Mouse (Mus musculus): ENCODE data around the gene Gadd45b. TPM values are rescaled to one million over a fixed set of nuclear protein-coding genes. Genes with fewer than 3 reads are reported as not detected.

The Gadd45b gene
- total and polyA plus RNA-seq, 2 experiments from 2014 or later, result 5.0 to 7.3 TPM

- Histone ChIP-seq H3K4me3 (ENCODE audit: low read depth, low read length) (no peak overlapping the region), H3K27ac (ENCODE audit: low read depth, low read length) (no peak overlapping the region), H3K4me2 (ENCODE audit: low read depth, low read length, poor library complexity, severe bottlenecking) (no peak overlapping the region), H3K9me3 (ENCODE audit: low read length) (no peaks in the 10 kb centered on the region), H3K27me3 (ENCODE audit: insufficient read depth, low read length) (no peaks in the 10 kb centered on the region), H3K9ac (replicated peaks; ENCODE audit: low read length, poor library complexity, severe bottlenecking) (no peak overlapping the region), H3K36me3 (ENCODE audit: insufficient read depth, low read length) (no peaks in the 10 kb centered on the region), H3K4me1 (ENCODE audit: insufficient read depth, low read length) (no peaks in the 10 kb centered on the region)
- ATAC-seq (ENCODE audit: low FRiP score) (no peak), DNase-seq (ENCODE audit: low spot score) (no peak)
- WGBS, result 66% methylated on average over 13 of the region's 13 CpGs
- no peak for TF ChIP-seq CTCF (IDR thresholded peaks at IDR 0.05)
These were observed 24.5 kb downstream of the Gadd45b start for GRCm38 (mm10) chr10:80954415-80954814.

GRCm38 (mm10) chr10:80954843-80955242, 25.0 kb downstream of the Gadd45b start:
- Histone ChIP-seq H3K4me3 (ENCODE audit: low read depth, low read length) (no peak overlapping the region), H3K36me3 (ENCODE audit: insufficient read depth, low read length) (no peaks in the 10 kb centered on the region), H3K9ac (replicated peaks; ENCODE audit: low read length, poor library complexity, severe bottlenecking) (no peak overlapping the region), H3K4me2 (ENCODE audit: low read depth, low read length, poor library complexity, severe bottlenecking) (no peak overlapping the region), H3K27me3 (ENCODE audit: insufficient read depth, low read length) (no peaks in the 10 kb centered on the region), H3K9me3 (ENCODE audit: low read length) (no peaks in the 10 kb centered on the region), H3K27ac (ENCODE audit: low read depth, low read length) (no peak overlapping the region), H3K4me1 (ENCODE audit: insufficient read depth, low read length) (no peaks in the 10 kb centered on the region)
- DNase-seq (ENCODE audit: low spot score) (no peak), ATAC-seq (ENCODE audit: low FRiP score) (no peak)
- WGBS, result 57% methylated on average over 6 of the region's 6 CpGs
- no peak for TF ChIP-seq CTCF (IDR thresholded peaks at IDR 0.05)

GRCm38 (mm10) chr10:80955536-80955935, 25.7 kb downstream of the Gadd45b start:
- H3K9me3 ChIP-seq (ENCODE audit: low read length), result no peaks in the 10 kb centered on the region
- ATAC-seq (ENCODE audit: low FRiP score), result no peak
- peak; percentile 84 for TF ChIP-seq CTCF (IDR thresholded peaks at IDR 0.05)
- no peak overlapping the region for H3K27ac ChIP-seq (ENCODE audit: low read depth, low read length)
- no peaks in the 10 kb centered on the region for H3K27me3 ChIP-seq (ENCODE audit: insufficient read depth, low read length)
- DNase-seq (ENCODE audit: low spot score), result peak; percentile 76
- WGBS, result 26% methylated on average over 9 of the region's 9 CpGs
- no peaks in the 10 kb centered on the region for H3K36me3 ChIP-seq (ENCODE audit: insufficient read depth, low read length)
- no peak overlapping the region for H3K4me2 ChIP-seq (ENCODE audit: low read depth, low read length, poor library complexity, severe bottlenecking)
- H3K4me3 ChIP-seq (ENCODE audit: low read depth, low read length), result no peak overlapping the region
- no peak overlapping the region for H3K9ac ChIP-seq (replicated peaks; ENCODE audit: low read length, poor library complexity, severe bottlenecking)
- H3K4me1 ChIP-seq (ENCODE audit: insufficient read depth, low read length), result no peaks in the 10 kb centered on the region

GRCm38 (mm10) chr10:80956385-80956784, 26.5 kb downstream of the Gadd45b start:
- no peak overlapping the region for H3K4me2 ChIP-seq (ENCODE audit: low read depth, low read length, poor library complexity, severe bottlenecking)
- no peak for TF ChIP-seq CTCF (IDR thresholded peaks at IDR 0.05)
- DNase-seq (ENCODE audit: low spot score) (no peak), ATAC-seq (ENCODE audit: low FRiP score) (no peak)
- H3K9me3 ChIP-seq (ENCODE audit: low read length), result no peaks in the 10 kb centered on the region
- WGBS, result 96% methylated on average over 8 of the region's 8 CpGs
- H3K36me3 ChIP-seq (ENCODE audit: insufficient read depth, low read length), result no peaks in the 10 kb centered on the region
- no peaks in the 10 kb centered on the region for H3K27me3 ChIP-seq (ENCODE audit: insufficient read depth, low read length)
- H3K27ac ChIP-seq (ENCODE audit: low read depth, low read length), result no peak overlapping the region
- H3K9ac ChIP-seq (replicated peaks; ENCODE audit: low read length, poor library complexity, severe bottlenecking), result no peak overlapping the region
- H3K4me1 ChIP-seq (ENCODE audit: insufficient read depth, low read length), result no peaks in the 10 kb centered on the region
- H3K4me3 ChIP-seq (ENCODE audit: low read depth, low read length), result no peak overlapping the region

- no peak overlapping the region for H3K4me2 ChIP-seq (ENCODE audit: low read depth, low read length, poor library complexity, severe bottlenecking)
- DNase-seq (ENCODE audit: low spot score) (no peak), ATAC-seq (ENCODE audit: low FRiP score) (no peak)
- TF ChIP-seq CTCF (IDR thresholded peaks at IDR 0.05), result no peak
- no peaks in the 10 kb centered on the region for H3K4me1 ChIP-seq (ENCODE audit: insufficient read depth, low read length)
- H3K27ac ChIP-seq (ENCODE audit: low read depth, low read length), result no peak overlapping the region
- H3K9ac ChIP-seq (replicated peaks; ENCODE audit: low read length, poor library complexity, severe bottlenecking), result no peak overlapping the region
- no peaks in the 10 kb centered on the region for H3K9me3 ChIP-seq (ENCODE audit: low read length)
- no peaks in the 10 kb centered on the region for H3K36me3 ChIP-seq (ENCODE audit: insufficient read depth, low read length)
- WGBS, result 86% methylated on average over 6 of the region's 6 CpGs
- H3K4me3 ChIP-seq (ENCODE audit: low read depth, low read length), result no peak overlapping the region
- no peaks in the 10 kb centered on the region for H3K27me3 ChIP-seq (ENCODE audit: insufficient read depth, low read length)
These were observed 27.0 kb downstream of the Gadd45b start for GRCm38 (mm10) chr10:80956901-80957300.

GRCm38 (mm10) chr10:80957791-80958190, 27.9 kb downstream of the Gadd45b start:
- no peaks in the 10 kb centered on the region for H3K9me3 ChIP-seq (ENCODE audit: low read length)
- DNase-seq (ENCODE audit: low spot score), result no peak
- WGBS, result 71% methylated on average over 4 of the region's 4 CpGs
- no peak overlapping the region for H3K9ac ChIP-seq (replicated peaks; ENCODE audit: low read length, poor library complexity, severe bottlenecking)
- no peak overlapping the region for H3K4me3 ChIP-seq (ENCODE audit: low read depth, low read length)
- no peak overlapping the region for H3K4me2 ChIP-seq (ENCODE audit: low read depth, low read length, poor library complexity, severe bottlenecking)
- H3K4me1 ChIP-seq (ENCODE audit: insufficient read depth, low read length), result no peaks in the 10 kb centered on the region
- no peak overlapping the region for H3K27ac ChIP-seq (ENCODE audit: low read depth, low read length)
- no peak for TF ChIP-seq CTCF (IDR thresholded peaks at IDR 0.05)
- H3K36me3 ChIP-seq (ENCODE audit: insufficient read depth, low read length), result no peaks in the 10 kb centered on the region
- ATAC-seq (ENCODE audit: low FRiP score), result no peak
- no peaks in the 10 kb centered on the region for H3K27me3 ChIP-seq (ENCODE audit: insufficient read depth, low read length)

All from midbrain, postnatal 0 days (tissue).